Mouse (Mus musculus): ENCODE results near the gene Palm2.

Gene Palm2

GRCm38 (mm10) chr4:57703574-57704470 is 269.8 kb downstream of the Palm2 start:
- DNase-seq (ENCODE audit: low read depth) = no peak

GRCm38 (mm10) chr4:57704575-57704974 is 270.5 kb downstream of the Palm2 start:
- DNase-seq (ENCODE audit: low read depth) = no peak

GRCm38 (mm10) chr4:57715849-57716248 is 281.8 kb downstream of the Palm2 start:
- DNase-seq (ENCODE audit: low read depth) = no peak

- DNase-seq (ENCODE audit: low read depth) = no peak
These were observed 282.7 kb downstream of the Palm2 start for GRCm38 (mm10) chr4:57716735-57717134.

- no peak for DNase-seq (ENCODE audit: low read depth)
These were observed 283.3 kb downstream of the Palm2 start, which contains the start of gene Akap2 for GRCm38 (mm10) chr4:57717354-57717753. TSS of gene Akap2 (plus strand) at chr4:57717657.

GRCm38 (mm10) chr4:57719370-57719769 is 285.3 kb downstream of the Palm2 start:
- no peak for DNase-seq (ENCODE audit: low read depth)

- no peak for DNase-seq (ENCODE audit: low read depth)
These were observed 286.9 kb downstream of the Palm2 start for GRCm38 (mm10) chr4:57720869-57721361.

GRCm38 (mm10) chr4:57722296-57722695 is 288.2 kb downstream of the Palm2 start:
- DNase-seq (ENCODE audit: low read depth) = no peak

GRCm38 (mm10) chr4:57723659-57724058 is 289.6 kb downstream of the Palm2 start:
- DNase-seq (ENCODE audit: low read depth) = peak; percentile 41

- peak; percentile 66 for DNase-seq (ENCODE audit: low read depth)
These were observed 291.5 kb downstream of the Palm2 start for GRCm38 (mm10) chr4:57725569-57725968.

GRCm38 (mm10) chr4:57728611-57729183 is 294.6 kb downstream of the Palm2 start:
- no peak for DNase-seq (ENCODE audit: low read depth)

- DNase-seq (ENCODE audit: low read depth) = no peak
These were observed 296.0 kb downstream of the Palm2 start for GRCm38 (mm10) chr4:57730047-57730446.

- DNase-seq (ENCODE audit: low read depth) = peak; percentile 86
These were observed 297.0 kb downstream of the Palm2 start for GRCm38 (mm10) chr4:57730801-57731598.

GRCm38 (mm10) chr4:57732351-57732750 is 298.3 kb downstream of the Palm2 start:
- no peak for DNase-seq (ENCODE audit: low read depth)

GRCm38 (mm10) chr4:57733445-57733844 is 299.4 kb downstream of the Palm2 start:
- DNase-seq (ENCODE audit: low read depth) = no peak

- no peak for DNase-seq (ENCODE audit: low read depth)
These were observed 301.4 kb downstream of the Palm2 start for GRCm38 (mm10) chr4:57735426-57735825.

GRCm38 (mm10) chr4:57738856-57739552 is 305.0 kb downstream of the Palm2 start:
- no peak for DNase-seq (ENCODE audit: low read depth)

GRCm38 (mm10) chr4:57743325-57743929 is 309.4 kb downstream of the Palm2 start:
- DNase-seq (ENCODE audit: low read depth) = no peak

GRCm38 (mm10) chr4:57750651-57751050 is 316.6 kb downstream of the Palm2 start:
- no peak for DNase-seq (ENCODE audit: low read depth)

GRCm38 (mm10) chr4:57751054-57751453 is 317.0 kb downstream of the Palm2 start:
- DNase-seq (ENCODE audit: low read depth) = no peak

- DNase-seq (ENCODE audit: low read depth) = no peak
These were observed 317.5 kb downstream of the Palm2 start for GRCm38 (mm10) chr4:57751566-57751965.
